Mouse (Mus musculus) embryonic fibroblast, embryonic 13.5 days (primary cell): ENCODE results near the gene Map3k14.

ENCODE experiments used
- CTCF ChIP-seq: IDR thresholded peaks from 2 replicates; pipeline ENCODE4 v1.5.1; 2011; ENCODE audit warnings: mild to moderate bottlenecking, control low read depth, low read length, moderate library complexity, borderline replicate concordance; ENCODE audit not compliant: insufficient read depth
- POLR2A ChIP-seq: IDR thresholded peaks from 2 replicates; pipeline ENCODE4 v1.6.1; 2011; ENCODE audit warnings: low read depth, mild to moderate bottlenecking, control low read depth, low read length, moderate library complexity

- TF ChIP-seq CTCF, result no peak
- no peak for TF ChIP-seq POLR2A
Observed at GRCm38 (mm10) chr11:103219259-103219658, 48.0 kb downstream of the Map3k14 start.
